ENCODE assay signal across 8 mouse cellular contexts in genomic region chr4:70307230-70307629, GRCm38 (mm10).
DNase-seq lines count a peak whose midpoint lies in the region; ATAC-seq and TF ChIP-seq lines count a peak whose summit lies in the region.

No protein-coding gene starts in this region.

- H3K4me3 ChIP-seq in E14TG2a.4 (replicated peaks; ENCODE audit: low read length): no peak overlapping the region

- no peaks in the 10 kb centered on the region for H3K27me3 ChIP-seq in E14TG2a.4 (ENCODE audit: insufficient read depth, low read length)

- peaks cover 65% of the 10 kb centered on the region for H3K36me3 ChIP-seq in E14TG2a.4 (ENCODE audit: insufficient read depth, low read length)

- peak; percentile 94 for ATAC-seq in granulocyte monocyte progenitor cell, adult 5-6 weeks (replicated peaks; ENCODE audit: poor library complexity, severe bottlenecking)

- H3K9me3 ChIP-seq in E14TG2a.4 (ENCODE audit: low read length): no peaks in the 10 kb centered on the region

- peak; percentile 61 for DNase-seq in adrenal gland, adult 8-10 months
- DNase-seq in embryo, embryonic 11 days: peak; percentile 61
- peak; percentile 55 for DNase-seq in layer of hippocampus, adult 9-10 months (ENCODE audit: low spot score)
- peak; percentile 76 for DNase-seq in lung, postnatal 14 days
- DNase-seq in retina, postnatal 7 days (ENCODE audit: low read depth, low spot score): peak; percentile 20
- DNase-seq in urinary bladder, postnatal 25 days (ENCODE audit: low spot score): peak; percentile 45

- H3K4me1 ChIP-seq in E14TG2a.4 (replicated peaks; ENCODE audit: low read depth, low read length): no peaks in the 10 kb centered on the region

- TF ChIP-seq CTCF in E14TG2a.4 (conservative IDR thresholded peaks at IDR 0.05; ENCODE audit: low read length): peak; percentile 91

Comparison
In these comparisons a context has a peak if more than half of its experiments do, and no peak if none do; other contexts are left out.
1. DNase-seq: peak in every context shown above with its lines; median percentile 76 in lung, postnatal 14 days; 61 in adrenal gland, adult 8-10 months; 61 in embryo, embryonic 11 days; 55 in layer of hippocampus, adult 9-10 months; 45 in urinary bladder, postnatal 25 days; 20 in retina, postnatal 7 days.